In genomic region chr12:106377761-106378160, GRCm38 (mm10) we compare ENCODE assay signal across 13 mouse cellular contexts.
"Had no signal": no experiment of that assay in that cellular context is flagged by ENCODE, and none has a peak within 500 bp of the region (broad histone marks: within the 10 kb centered on the region; RNA-seq: fewer than 3 reads in every experiment).

No protein-coding gene starts in this region.

- DNase-seq: kidney, adult 11 months; kidney, adult 9 months; kidney, postnatal 36 days; lung, adult 2 months; lung, postnatal 36 days; right cerebral cortex, postnatal 14 days; thymus, postnatal 36 days had no signal

- H3K4me1 ChIP-seq: liver, embryonic 15.5 days; stomach, embryonic 15.5 days had no signal

- H3K36me3 ChIP-seq: limb, embryonic 10.5 days; liver, embryonic 15.5 days; stomach, embryonic 15.5 days had no signal

- H3K4me3 ChIP-seq: liver, embryonic 15.5 days; stomach, embryonic 15.5 days had no signal

- H3K9me3 ChIP-seq: limb, embryonic 10.5 days; liver, embryonic 15.5 days; stomach, embryonic 15.5 days had no signal

- H3K9ac ChIP-seq: liver, embryonic 15.5 days; stomach, embryonic 15.5 days had no signal

- H3K4me2 ChIP-seq: liver, embryonic 11.5 days; liver, embryonic 15.5 days had no signal

- ATAC-seq: lung, postnatal 0 days had no signal

- H3K27ac ChIP-seq: kidney, postnatal 0 days; limb, embryonic 10.5 days; liver, embryonic 15.5 days; stomach, embryonic 15.5 days had no signal

- H3K27me3 ChIP-seq: stomach, embryonic 15.5 days had no signal
